Mouse (Mus musculus): ENCODE measurements around the gene Agmo. TPM values are rescaled to one million over a fixed set of nuclear protein-coding genes. Genes with fewer than 3 reads are reported as not detected.

The Agmo gene
- polyA plus RNA-seq, 1 experiment from 2014 or later: 2.2 TPM

DNA sequence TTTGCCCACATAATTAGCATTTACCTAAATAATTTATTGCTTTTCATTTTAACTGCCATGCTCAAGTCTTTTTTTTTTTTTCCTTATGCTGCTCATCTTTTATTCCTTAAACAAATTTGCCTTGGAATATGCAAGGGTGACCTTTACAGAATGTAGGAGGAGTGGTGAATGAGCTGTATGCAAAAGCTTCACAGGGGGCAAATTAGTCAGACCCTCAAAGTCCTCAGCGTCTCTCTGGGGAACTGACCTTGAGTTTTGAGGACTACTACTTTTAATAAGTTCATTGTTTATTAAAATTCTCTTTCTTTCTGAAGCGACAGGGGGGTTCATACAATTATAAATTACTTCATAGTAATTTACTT, 33.2 kb downstream of the Agmo start:
- Histone ChIP-seq H3K4me3 (replicated peaks) (no peak overlapping the region), H3K4me1 (no peaks in the 10 kb centered on the region), H3K27ac (no peak overlapping the region), H3K9ac (no peak overlapping the region), H3K9me3 (no peaks in the 10 kb centered on the region), H3K27me3 (replicated peaks) (no peaks in the 10 kb centered on the region), H3K36me3 (no peaks in the 10 kb centered on the region), H3K4me2 (no peak overlapping the region)
- ATAC-seq (ENCODE audit: insufficient read depth, low FRiP score, low read depth): no peak
- WGBS: 60% methylated on average over 2 of the region's 2 CpGs

GRCm38 (mm10) chr12:37306956-37307466, 65.6 kb downstream of the Agmo start:
- Histone ChIP-seq H3K9ac (no peak overlapping the region), H3K4me2 (no peak overlapping the region), H3K36me3 (no peaks in the 10 kb centered on the region), H3K9me3 (no peaks in the 10 kb centered on the region), H3K27me3 (replicated peaks) (no peaks in the 10 kb centered on the region), H3K4me3 (replicated peaks) (no peak overlapping the region), H3K4me1 (no peaks in the 10 kb centered on the region), H3K27ac (no peak overlapping the region)
- WGBS: 40% methylated on average over 1 of the region's 1 CpGs
- no peak for ATAC-seq (ENCODE audit: insufficient read depth, low FRiP score, low read depth)

DNA sequence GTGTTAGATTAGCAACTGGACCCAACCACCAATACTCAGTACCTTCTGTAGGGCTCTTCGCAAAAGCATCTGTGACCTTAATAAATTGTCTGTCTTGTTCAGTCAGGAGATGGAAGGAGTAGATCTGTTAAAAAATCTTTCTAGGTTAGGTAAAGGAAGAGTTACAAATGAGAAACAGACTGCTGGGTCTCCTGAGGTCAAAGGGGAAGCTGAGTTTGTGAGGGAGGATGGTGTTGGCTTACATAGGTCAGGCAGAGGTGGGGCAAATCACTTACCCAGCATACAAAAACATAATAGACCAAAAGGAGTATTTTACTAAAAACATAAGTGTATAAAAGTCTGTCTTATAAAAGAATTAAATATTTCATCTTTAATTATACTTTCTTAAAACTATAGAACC, 69.3 kb downstream of the Agmo start:
- ATAC-seq (ENCODE audit: insufficient read depth, low FRiP score, low read depth): no peak
- H3K27ac ChIP-seq: no peak overlapping the region
- H3K4me3 ChIP-seq (replicated peaks): no peak overlapping the region
- H3K4me1 ChIP-seq: no peaks in the 10 kb centered on the region
- 73% methylated on average over 1 of the region's 1 CpGs for WGBS
- H3K9me3 ChIP-seq: no peaks in the 10 kb centered on the region
- no peaks in the 10 kb centered on the region for H3K36me3 ChIP-seq
- H3K4me2 ChIP-seq: no peak overlapping the region
- H3K9ac ChIP-seq: no peak overlapping the region
- H3K27me3 ChIP-seq (replicated peaks): no peaks in the 10 kb centered on the region

- Histone ChIP-seq H3K27me3 (replicated peaks) (no peaks in the 10 kb centered on the region), H3K9ac (no peak overlapping the region), H3K27ac (no peak overlapping the region), H3K4me2 (no peak overlapping the region), H3K36me3 (no peaks in the 10 kb centered on the region), H3K4me1 (no peaks in the 10 kb centered on the region), H3K4me3 (replicated peaks) (no peak overlapping the region), H3K9me3 (no peaks in the 10 kb centered on the region)
- ATAC-seq (ENCODE audit: insufficient read depth, low FRiP score, low read depth): no peak
- 47% methylated on average over 3 of the region's 3 CpGs for WGBS
Observed at GRCm38 (mm10) chr12:37322860-37323259, 81.4 kb downstream of the Agmo start.

DNA sequence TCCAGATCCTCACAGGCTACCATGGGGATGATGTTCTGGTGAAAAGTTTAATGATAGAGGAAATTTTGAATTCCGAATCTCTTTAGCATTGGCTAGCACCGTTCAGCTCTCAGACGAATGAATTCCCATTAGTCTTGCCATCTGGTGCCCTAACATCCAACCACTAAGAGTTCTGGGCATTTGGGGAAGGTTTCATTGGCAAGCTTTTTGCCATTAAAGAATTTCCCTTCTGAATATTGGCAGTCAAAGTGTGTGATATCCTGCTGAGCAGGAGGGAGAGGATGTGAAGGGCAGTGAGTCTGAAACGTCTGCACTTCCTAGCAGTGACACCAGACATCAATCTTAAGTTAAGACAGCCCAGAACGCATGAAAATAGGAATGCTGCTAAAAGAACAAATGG, 93.5 kb downstream of the Agmo start:
- no peak for ATAC-seq (ENCODE audit: insufficient read depth, low FRiP score, low read depth)
- no peak overlapping the region for H3K4me2 ChIP-seq
- no peaks in the 10 kb centered on the region for H3K27me3 ChIP-seq (replicated peaks)
- no peaks in the 10 kb centered on the region for H3K4me1 ChIP-seq
- WGBS: 54% methylated on average over 5 of the region's 5 CpGs
- no peak overlapping the region for H3K9ac ChIP-seq
- no peaks in the 10 kb centered on the region for H3K36me3 ChIP-seq
- H3K27ac ChIP-seq: no peak overlapping the region
- H3K4me3 ChIP-seq (replicated peaks): no peak overlapping the region
- no peaks in the 10 kb centered on the region for H3K9me3 ChIP-seq

- no peak overlapping the region for H3K27ac ChIP-seq
- H3K4me2 ChIP-seq: no peak overlapping the region
- WGBS: 49% methylated on average over 5 of the region's 5 CpGs
- no peak for ATAC-seq (ENCODE audit: insufficient read depth, low FRiP score, low read depth)
- H3K27me3 ChIP-seq (replicated peaks): no peaks in the 10 kb centered on the region
- H3K36me3 ChIP-seq: no peaks in the 10 kb centered on the region
- no peak overlapping the region for H3K9ac ChIP-seq
- H3K4me1 ChIP-seq: no peaks in the 10 kb centered on the region
- no peaks in the 10 kb centered on the region for H3K9me3 ChIP-seq
- no peak overlapping the region for H3K4me3 ChIP-seq (replicated peaks)
Observed at GRCm38 (mm10) chr12:37344225-37344624, 102.8 kb downstream of the Agmo start.

DNA sequence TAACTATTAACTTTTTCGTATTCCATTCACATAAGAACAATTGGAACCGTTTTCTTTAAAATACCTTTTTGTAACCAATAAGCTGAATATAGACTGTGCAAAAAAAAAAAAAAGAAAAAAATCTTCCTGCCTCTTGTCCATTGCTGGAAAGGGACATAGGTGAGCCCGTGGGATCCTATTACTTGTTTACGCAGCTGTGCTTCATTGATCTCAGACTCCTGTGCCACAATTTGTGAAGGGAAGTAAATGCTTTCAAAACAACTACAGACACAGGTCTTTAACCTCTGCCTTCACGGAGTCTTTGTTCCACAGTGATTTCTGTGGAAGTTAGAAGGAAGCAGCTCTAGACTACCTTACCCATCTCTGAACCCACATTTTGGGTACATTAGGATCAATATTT, 104.3 kb downstream of the Agmo start:
- Histone ChIP-seq H3K4me2 (no peak overlapping the region), H3K4me3 (replicated peaks) (no peak overlapping the region), H3K27ac (no peak overlapping the region), H3K9me3 (no peaks in the 10 kb centered on the region), H3K36me3 (no peaks in the 10 kb centered on the region), H3K4me1 (no peaks in the 10 kb centered on the region), H3K27me3 (replicated peaks) (no peaks in the 10 kb centered on the region), H3K9ac (no peak overlapping the region)
- no peak for ATAC-seq (ENCODE audit: insufficient read depth, low FRiP score, low read depth)
- 44% methylated on average over 5 of the region's 5 CpGs for WGBS

GRCm38 (mm10) chr12:37392316-37392715, 150.9 kb downstream of the Agmo start:
- no peak for ATAC-seq (ENCODE audit: insufficient read depth, low FRiP score, low read depth)
- Histone ChIP-seq H3K36me3 (no peaks in the 10 kb centered on the region), H3K9me3 (no peaks in the 10 kb centered on the region), H3K4me2 (no peak overlapping the region), H3K27ac (no peak overlapping the region), H3K4me3 (replicated peaks) (no peak overlapping the region), H3K4me1 (no peaks in the 10 kb centered on the region), H3K27me3 (replicated peaks) (no peaks in the 10 kb centered on the region), H3K9ac (no peak overlapping the region)
- 64% methylated on average over 3 of the region's 3 CpGs for WGBS

GRCm38 (mm10) chr12:37402541-37402940, 161.1 kb downstream of the Agmo start:
- Histone ChIP-seq H3K9me3 (no peaks in the 10 kb centered on the region), H3K9ac (no peak overlapping the region), H3K27ac (no peak overlapping the region), H3K4me2 (no peak overlapping the region), H3K36me3 (no peaks in the 10 kb centered on the region), H3K4me3 (replicated peaks) (no peak overlapping the region), H3K27me3 (replicated peaks) (no peaks in the 10 kb centered on the region), H3K4me1 (no peaks in the 10 kb centered on the region)
- 94% methylated on average over 6 of the region's 6 CpGs for WGBS
- no peak for ATAC-seq (ENCODE audit: insufficient read depth, low FRiP score, low read depth)

DNA sequence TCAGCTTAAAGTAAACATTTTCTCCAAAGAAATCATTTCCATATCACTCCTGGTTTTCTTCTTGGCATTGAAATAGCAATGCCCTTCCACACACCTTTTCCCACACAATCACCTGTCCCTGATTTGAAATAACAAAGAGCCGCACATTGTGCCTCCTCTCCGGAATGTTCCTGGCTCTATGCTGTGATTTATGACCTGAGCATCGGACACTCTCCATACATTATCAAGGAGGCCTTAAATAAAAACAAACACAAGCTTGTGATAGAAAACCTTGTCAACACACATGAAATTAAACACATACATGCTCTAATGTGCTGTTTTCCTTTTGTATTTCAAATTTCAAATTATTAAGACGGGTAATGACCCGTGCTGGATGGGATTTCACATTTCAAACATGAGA, 184.9 kb downstream of the Agmo start:
- Histone ChIP-seq H3K36me3 (no peaks in the 10 kb centered on the region), H3K27me3 (replicated peaks) (no peaks in the 10 kb centered on the region), H3K27ac (no peak overlapping the region), H3K4me2 (no peak overlapping the region), H3K4me1 (no peaks in the 10 kb centered on the region), H3K9ac (no peak overlapping the region), H3K4me3 (replicated peaks) (no peak overlapping the region), H3K9me3 (no peaks in the 10 kb centered on the region)
- ATAC-seq (ENCODE audit: insufficient read depth, low FRiP score, low read depth): no peak
- WGBS: 51% methylated on average over 5 of the region's 5 CpGs

DNA sequence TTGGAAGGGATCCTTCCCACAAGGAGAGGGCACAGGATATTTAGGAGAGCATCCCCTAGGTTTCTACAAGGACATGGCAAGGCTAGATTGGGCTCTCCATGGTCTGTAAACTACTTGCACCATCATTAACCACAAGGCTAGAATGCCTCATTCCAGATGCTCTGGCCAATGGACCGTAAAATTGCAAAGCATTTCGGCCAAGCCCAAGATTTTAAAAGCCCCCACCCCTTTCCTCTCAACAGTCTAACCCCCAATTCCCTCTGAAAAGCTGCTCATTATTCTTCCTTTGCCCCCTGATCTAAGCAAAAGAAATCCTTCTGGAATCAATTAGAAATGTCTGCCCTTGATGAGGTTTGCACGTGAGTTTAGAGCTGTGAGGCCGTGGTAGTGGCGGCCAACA, 185.3 kb downstream of the Agmo start:
- Histone ChIP-seq H3K4me3 (replicated peaks) (no peak overlapping the region), H3K9ac (no peak overlapping the region), H3K4me2 (no peak overlapping the region), H3K27ac (no peak overlapping the region), H3K4me1 (no peaks in the 10 kb centered on the region), H3K27me3 (replicated peaks) (no peaks in the 10 kb centered on the region), H3K9me3 (no peaks in the 10 kb centered on the region), H3K36me3 (no peaks in the 10 kb centered on the region)
- no peak for ATAC-seq (ENCODE audit: insufficient read depth, low FRiP score, low read depth)
- 80% methylated on average over 5 of the region's 5 CpGs for WGBS

GRCm38 (mm10) chr12:37434466-37434865, 193.0 kb downstream of the Agmo start:
- H3K27ac ChIP-seq: no peak overlapping the region
- no peaks in the 10 kb centered on the region for H3K9me3 ChIP-seq
- no peaks in the 10 kb centered on the region for H3K27me3 ChIP-seq (replicated peaks)
- 28% methylated on average over 1 of the region's 1 CpGs for WGBS
- no peak overlapping the region for H3K9ac ChIP-seq
- H3K4me3 ChIP-seq (replicated peaks): no peak overlapping the region
- H3K36me3 ChIP-seq: no peaks in the 10 kb centered on the region
- no peak for ATAC-seq (ENCODE audit: insufficient read depth, low FRiP score, low read depth)
- no peaks in the 10 kb centered on the region for H3K4me1 ChIP-seq
- no peak overlapping the region for H3K4me2 ChIP-seq

- no peaks in the 10 kb centered on the region for H3K9me3 ChIP-seq
- no peaks in the 10 kb centered on the region for H3K36me3 ChIP-seq
- WGBS: 87% methylated on average over 3 of the region's 3 CpGs
- no peak overlapping the region for H3K4me2 ChIP-seq
- no peaks in the 10 kb centered on the region for H3K27me3 ChIP-seq (replicated peaks)
- no peak overlapping the region for H3K9ac ChIP-seq
- H3K27ac ChIP-seq: no peak overlapping the region
- no peak overlapping the region for H3K4me3 ChIP-seq (replicated peaks)
- no peaks in the 10 kb centered on the region for H3K4me1 ChIP-seq
- ATAC-seq (ENCODE audit: insufficient read depth, low FRiP score, low read depth): no peak
Observed at GRCm38 (mm10) chr12:37442486-37443013, 201.1 kb downstream of the Agmo start.
